Mouse (Mus musculus) monocyte, adult 2 months (primary cell): ENCODE data around the gene Gm28374.
A peak's percentile ranks its signal among the peaks of the same experiment; 100 is the strongest.

ENCODE experiments used
- DNase-seq, 2 experiments: peaks; one replicate each; pipeline ENCODE4 v3.0.0; 2022; ENCODE audit warnings: low spot score in 2 of 2, low read depth in 1 of 2

The Gm28374 gene

GRCm38 (mm10) chr19:6088841-6089240 lies 6.8 kb upstream of the Gm28374 start:
- no peak for DNase-seq

GRCm38 (mm10) chr19:6085417-6085879 lies 3.4 kb upstream of the Gm28374 start:
- DNase-seq: peak in 1 of 2 experiments; percentile 46

GRCm38 (mm10) chr19:6084478-6085248 lies 2.6 kb upstream of the Gm28374 start, which contains the start of the genes Zfpl1 and Cdca5:
Gene Zfpl1 (minus strand): TSS chr19:6084956.
Gene Cdca5 (plus strand): TSS chr19:6084983.
- peak; percentile 93 to 95 for DNase-seq

- no peak for DNase-seq
Observed at GRCm38 (mm10) chr19:6079983-6080480, 2.0 kb downstream of the Gm28374 start, which contains the start of gene Tmem262. Gene Tmem262 (plus strand): TSS chr19:6080033.

- DNase-seq: peak; percentile 57 to 65
Observed at GRCm38 (mm10) chr19:6076564-6077393, 5.3 kb downstream of the Gm28374 start, which contains the start of gene Vps51. Gene Vps51 (minus strand): TSS chr19:6077231.

- DNase-seq: no peak
Observed at GRCm38 (mm10) chr19:6073889-6074288, 8.2 kb downstream of the Gm28374 start.

- DNase-seq: no peak
Observed at GRCm38 (mm10) chr19:6071261-6071660, 10.8 kb downstream of the Gm28374 start.

GRCm38 (mm10) chr19:6070571-6071250 lies 11.3 kb downstream of the Gm28374 start:
- DNase-seq: no peak

- DNase-seq: no peak
Observed at GRCm38 (mm10) chr19:6069851-6070250, 12.2 kb downstream of the Gm28374 start.

GRCm38 (mm10) chr19:6068951-6069350 lies 13.1 kb downstream of the Gm28374 start:
- DNase-seq: no peak

GRCm38 (mm10) chr19:6067724-6068415 lies 14.2 kb downstream of the Gm28374 start, which contains the start of gene Tm7sf2:
Gene Tm7sf2 (minus strand): TSS chr19:6068373.
- DNase-seq: peak in 1 of 2 experiments; percentile 73

- DNase-seq: peak; percentile 54 to 75
Observed at GRCm38 (mm10) chr19:6067011-6067723, 14.9 kb downstream of the Gm28374 start.

GRCm38 (mm10) chr19:6066571-6066970 lies 15.5 kb downstream of the Gm28374 start:
- DNase-seq: no peak

GRCm38 (mm10) chr19:6063081-6063480 lies 19.0 kb downstream of the Gm28374 start:
- no peak for DNase-seq

- no peak for DNase-seq
Observed at GRCm38 (mm10) chr19:6062418-6062817, 19.6 kb downstream of the Gm28374 start.

- peak in 1 of 2 experiments; percentile 17 for DNase-seq
Observed at GRCm38 (mm10) chr19:6061641-6062302, 20.3 kb downstream of the Gm28374 start.

- peak; percentile 82 to 87 for DNase-seq
Observed at GRCm38 (mm10) chr19:6061021-6061533, 21.0 kb downstream of the Gm28374 start, which contains the start of gene Znhit2. Gene Znhit2 (plus strand): TSS chr19:6061192.

- no peak for DNase-seq
Observed at GRCm38 (mm10) chr19:6058966-6059365, 23.1 kb downstream of the Gm28374 start.

- no peak for DNase-seq
Observed at GRCm38 (mm10) chr19:6058513-6058912, 23.5 kb downstream of the Gm28374 start.
